Mouse (Mus musculus): ENCODE data around the gene Tgm4.

GRCm38 (mm10) chr9:123113931-123114330 lies 79.4 kb downstream of the Tgm4 start:
- TF ChIP-seq CTCF (IDR thresholded peaks at IDR 0.05; ENCODE audit: low read depth): no peak
- no peak for TF ChIP-seq EP300 (IDR thresholded peaks at IDR 0.05; ENCODE audit: low read depth)

Data from liver, embryonic 14.5 days (tissue).